Mouse (Mus musculus) neural tube, embryonic 12.5 days (tissue): ENCODE data around the gene Card6. TPM values are rescaled to one million over a fixed set of nuclear protein-coding genes. Genes with fewer than 3 reads are reported as not detected.
"Not testable (repeated sequence)": the region's sequence is repeated elsewhere in the genome, so short reads cannot be mapped to it uniquely, and the experiment has no call there.

Source experiments
- ATAC-seq: fragments of 200-750 bp; cut with Nextera tagmentation; 2 replicates; pipeline ENCODE4 v1.8.0; 2017; ENCODE audit warnings: low read depth, mild to moderate bottlenecking, moderate TSS enrichment, moderate library complexity; ENCODE audit not compliant: low FRiP score
- H3K27ac ChIP-seq: fragments of 300-500 bp; sonication (generic); 2 replicates; pipeline ENCODE4 v1.5.1; 2016
- H3K27me3 ChIP-seq: fragments of 300-500 bp; sonication (generic); replicated peaks from 2 replicates; pipeline ENCODE4 v1.6.1; 2016; ENCODE audit warnings: mild to moderate bottlenecking
- H3K36me3 ChIP-seq: fragments of 300-500 bp; sonication (generic); 2 replicates; pipeline ENCODE4 v1.6.1; 2016; ENCODE audit warnings: mild to moderate bottlenecking
- H3K4me1 ChIP-seq: fragments of 300-500 bp; sonication (generic); 2 replicates; pipeline ENCODE4 v1.6.1; 2016
- H3K4me2 ChIP-seq: fragments of 300-500 bp; sonication (generic); replicated peaks from 2 replicates; pipeline ENCODE4 v1.6.1; 2016; ENCODE audit warnings: mild to moderate bottlenecking
- H3K4me3 ChIP-seq: fragments of 300-500 bp; sonication (generic); 2 replicates; pipeline ENCODE4 v1.5.1; 2016
- H3K9ac ChIP-seq: fragments of 300-500 bp; sonication (generic); 2 replicates; pipeline ENCODE4 v1.6.1; 2016; ENCODE audit warnings: mild to moderate bottlenecking
- H3K9me3 ChIP-seq: fragments of 300-500 bp; sonication (generic); 2 replicates; pipeline ENCODE4 v1.6.1; 2016; ENCODE audit warnings: mild to moderate bottlenecking
- WGBS: fragments of 180-500 bp; shearing (Covaris S2); methylation state at CpG from one replicate; pipeline ENCODE4 v1.1.7; 2016; 5-methylcytosine and 5-hydroxymethylcytosine counted together
- polyA plus RNA-seq: library from polyadenylated mRNA; unstranded; fragments of >200 nt; fragmentation: Nextera tagmentation; extraction: Ambion mirVana; gene quantifications from 2 replicates; pipeline ENCODE4 v1.2.1, GENCODE M21; 2016

Card6 gene
- polyA plus RNA-seq, 1 experiment from 2014 or later, result 0.71 TPM

DNA sequence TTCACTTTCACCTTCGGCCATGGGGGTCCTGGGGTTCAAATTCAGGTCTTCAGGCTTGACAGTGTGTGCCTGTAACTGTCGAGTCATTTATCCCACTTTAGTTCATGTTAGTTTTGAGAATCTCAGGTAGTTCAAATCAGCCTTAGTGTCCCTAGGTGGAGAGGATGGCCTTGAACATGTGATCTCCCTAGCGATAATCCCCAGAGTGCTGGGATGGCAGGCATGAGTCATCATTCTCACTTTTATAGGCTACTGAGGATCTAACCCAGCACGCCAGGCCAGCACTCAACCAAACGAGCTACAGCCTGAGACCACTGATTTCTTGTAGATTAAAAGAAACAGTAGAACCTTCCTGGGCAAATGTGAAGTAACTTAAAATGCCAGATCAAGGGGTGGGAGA lies 33.7 kb upstream of the Card6 start:
- 67% methylated on average over 5 of the region's 5 CpGs for WGBS
- peaks cover 12% of the 10 kb centered on the region for H3K4me1 ChIP-seq
- H3K4me3 ChIP-seq, result no peak overlapping the region
- no peak overlapping the region for H3K4me2 ChIP-seq
- no peak for ATAC-seq
- H3K27me3 ChIP-seq, result no peaks in the 10 kb centered on the region
- no peaks in the 10 kb centered on the region for H3K9me3 ChIP-seq
- no peaks in the 10 kb centered on the region for H3K36me3 ChIP-seq
- H3K27ac ChIP-seq, result no peak overlapping the region
- no peak overlapping the region for H3K9ac ChIP-seq

DNA sequence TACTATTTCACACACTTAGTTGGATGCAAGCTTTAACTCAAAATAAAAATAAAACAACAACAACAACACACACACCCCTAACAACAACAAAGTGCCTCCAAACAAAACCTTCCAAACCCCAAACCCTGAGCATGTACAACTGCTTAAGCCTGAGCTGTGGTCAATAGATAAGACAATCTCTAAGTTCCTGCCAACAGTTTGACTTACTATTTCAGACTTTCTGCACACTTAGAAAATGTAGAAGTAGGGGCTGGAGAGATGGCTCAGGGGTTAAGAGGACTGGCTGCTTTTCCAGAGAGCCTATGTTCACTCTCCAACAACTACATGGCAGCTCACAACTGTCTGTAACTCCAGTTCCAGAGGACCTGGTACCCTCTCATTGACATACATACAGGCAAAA lies 32.0 kb upstream of the Card6 start:
- no peak overlapping the region for H3K27ac ChIP-seq
- peaks cover 10% of the 10 kb centered on the region for H3K4me1 ChIP-seq
- no peaks in the 10 kb centered on the region for H3K9me3 ChIP-seq
- no peak for ATAC-seq
- H3K4me3 ChIP-seq, result no peak overlapping the region
- no peaks in the 10 kb centered on the region for H3K27me3 ChIP-seq
- no peaks in the 10 kb centered on the region for H3K36me3 ChIP-seq
- no peak overlapping the region for H3K4me2 ChIP-seq
- H3K9ac ChIP-seq, result no peak overlapping the region

- WGBS, result 88% methylated on average over 7 of the region's 7 CpGs
- no peak for ATAC-seq
- H3K27ac ChIP-seq, result no peak overlapping the region
- no peaks in the 10 kb centered on the region for H3K36me3 ChIP-seq
- H3K9ac ChIP-seq, result no peak overlapping the region
- H3K4me2 ChIP-seq, result no peak overlapping the region
- no peaks in the 10 kb centered on the region for H3K27me3 ChIP-seq
- H3K9me3 ChIP-seq, result no peaks in the 10 kb centered on the region
- peaks cover 5% of the 10 kb centered on the region for H3K4me1 ChIP-seq
- H3K4me3 ChIP-seq, result no peak overlapping the region
Observed at GRCm38 (mm10) chr15:5139863-5140262, 31.5 kb upstream of the Card6 start.

DNA sequence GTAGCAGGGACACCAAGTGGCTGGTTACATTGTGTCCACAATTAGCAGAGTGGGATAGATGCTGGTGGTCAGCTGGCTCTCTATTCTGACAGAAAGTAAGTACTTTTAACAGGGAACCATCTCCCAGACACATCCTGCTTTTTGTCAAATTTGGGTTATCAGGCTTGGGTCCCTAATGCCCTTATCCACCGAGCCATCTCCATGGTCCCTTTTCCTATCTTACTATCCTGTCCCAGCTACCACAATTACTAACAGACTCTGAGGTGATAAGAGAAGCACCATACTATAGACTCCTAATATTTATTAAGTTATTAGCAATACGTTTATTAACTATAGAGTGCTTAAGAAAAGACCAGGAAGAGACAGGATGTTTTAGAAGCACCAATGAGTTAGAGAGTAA lies 31.0 kb upstream of the Card6 start:
- no peak overlapping the region for H3K4me2 ChIP-seq
- H3K27ac ChIP-seq, result no peak overlapping the region
- H3K27me3 ChIP-seq, result no peaks in the 10 kb centered on the region
- no peak overlapping the region for H3K9ac ChIP-seq
- ATAC-seq, result no peak
- no peak overlapping the region for H3K4me3 ChIP-seq
- H3K9me3 ChIP-seq, result no peaks in the 10 kb centered on the region
- H3K36me3 ChIP-seq, result no peaks in the 10 kb centered on the region
- H3K4me1 ChIP-seq, result 0 out of 2 replicates have a peak, but pooled peaks cover 1% of the 10 kb centered on the region
- WGBS, result 93% methylated on average over 2 of the region's 2 CpGs

DNA sequence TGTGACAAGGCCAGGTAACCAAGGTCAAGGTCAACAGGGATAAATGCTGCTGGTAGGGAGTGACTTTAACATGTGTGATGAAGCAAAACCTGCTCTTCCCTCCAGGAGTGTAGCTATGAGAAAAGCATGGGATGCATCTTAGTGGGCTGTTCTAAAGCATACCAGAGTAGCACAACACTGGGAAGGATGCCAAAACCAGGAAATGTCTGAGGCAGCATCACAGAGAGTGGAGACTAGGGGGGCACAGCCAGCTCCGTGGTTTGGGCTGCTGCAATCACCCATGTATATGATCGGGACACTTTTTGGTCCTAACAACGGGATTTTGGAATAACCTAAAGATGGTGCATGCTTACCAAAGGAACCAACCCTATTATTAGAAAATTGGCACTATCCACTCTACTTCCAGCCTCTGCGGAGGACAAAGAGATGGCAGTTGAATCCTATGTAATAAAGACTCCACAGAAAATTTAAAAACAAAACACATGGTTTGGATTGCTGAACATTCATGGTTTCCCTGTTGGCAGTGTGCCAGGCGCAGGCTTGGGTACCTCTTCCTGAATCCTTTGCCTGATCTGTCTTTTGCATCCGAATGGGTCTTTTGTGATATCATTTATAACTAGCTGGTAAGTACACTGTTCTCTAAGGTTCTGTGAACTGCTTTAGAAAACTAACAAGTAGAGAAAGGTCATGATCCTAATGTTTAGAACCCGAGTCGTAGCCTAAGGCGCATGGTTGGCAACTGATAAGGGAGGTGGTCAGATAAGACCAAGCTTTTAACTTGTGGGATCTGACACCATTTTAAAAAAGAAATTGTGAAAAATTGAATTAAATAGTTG lies 29.9 kb upstream of the Card6 start:
- no peaks in the 10 kb centered on the region for H3K27me3 ChIP-seq
- no peaks in the 10 kb centered on the region for H3K4me1 ChIP-seq
- H3K4me2 ChIP-seq, result no peak overlapping the region
- WGBS, result 85% methylated on average over 9 of the region's 9 CpGs
- ATAC-seq, result no peak
- H3K4me3 ChIP-seq, result no peak overlapping the region
- H3K27ac ChIP-seq, result no peak overlapping the region
- no peak overlapping the region for H3K9ac ChIP-seq
- no peaks in the 10 kb centered on the region for H3K9me3 ChIP-seq
- no peaks in the 10 kb centered on the region for H3K36me3 ChIP-seq

DNA sequence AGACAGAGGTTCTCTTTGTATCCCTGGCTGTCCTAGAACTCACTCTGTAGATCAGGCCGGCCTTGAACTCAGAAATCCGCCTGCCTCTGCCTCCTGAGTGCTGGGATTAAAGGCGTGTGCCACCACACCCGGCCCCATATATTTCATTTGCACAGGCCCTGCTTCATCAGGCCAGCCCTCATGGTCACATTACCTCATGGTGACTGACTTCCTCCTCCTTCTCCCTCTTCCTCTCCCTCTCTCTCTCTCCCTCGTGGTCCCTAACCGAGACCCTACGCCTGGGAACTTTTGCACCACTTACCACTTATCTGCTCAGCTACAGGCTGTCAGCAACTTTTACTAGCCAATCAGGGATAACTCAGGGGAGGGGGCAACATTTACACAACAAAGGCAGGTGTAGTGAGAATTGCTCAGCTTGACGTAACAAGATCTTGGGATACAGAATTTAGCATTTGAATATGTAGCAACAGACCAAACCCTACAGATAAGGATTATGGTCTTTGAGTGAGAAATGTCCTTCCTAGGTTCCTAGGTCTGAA lies 26.7 kb upstream of the Card6 start:
- H3K4me1 ChIP-seq, result no peaks in the 10 kb centered on the region

DNA sequence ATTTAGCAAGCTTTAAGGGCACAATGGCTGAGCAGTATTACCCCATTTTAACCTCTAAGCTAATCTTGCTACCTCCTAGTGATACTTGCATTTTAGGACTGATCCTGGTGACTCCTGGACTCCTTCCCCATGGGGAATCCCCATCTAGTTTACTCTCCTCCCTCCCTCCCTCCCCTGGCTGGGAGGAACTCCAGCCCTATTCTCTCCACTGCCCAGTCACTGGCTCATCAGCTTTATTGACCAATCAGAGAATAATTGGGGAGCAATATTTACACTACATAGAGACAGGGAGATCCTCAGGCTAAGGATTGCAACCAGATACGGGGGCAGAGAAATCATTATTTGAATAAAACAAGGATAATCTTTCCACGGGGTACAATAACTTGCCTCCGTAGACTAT lies 25.8 kb upstream of the Card6 start:
- H3K27ac ChIP-seq, result no peak overlapping the region
- 37% methylated on average over 3 of the region's 3 CpGs for whole genome bisulfite sequencing
- no peak overlapping the region for H3K4me2 ChIP-seq
- H3K9me3 ChIP-seq, result no peaks in the 10 kb centered on the region
- H3K27me3 ChIP-seq, result no peaks in the 10 kb centered on the region
- no peak for ATAC-seq
- H3K36me3 ChIP-seq, result no peaks in the 10 kb centered on the region
- H3K4me1 ChIP-seq, result no peaks in the 10 kb centered on the region
- no peak overlapping the region for H3K4me3 ChIP-seq
- H3K9ac ChIP-seq, result no peak overlapping the region

More for the DNA sequence above, 26.7 kb upstream of the Card6 start:
- Histone ChIP-seq H3K9me3 (no peaks in the 10 kb centered on the region), H3K9ac (no peak overlapping the region), H3K27me3 (no peaks in the 10 kb centered on the region), H3K4me2 (no peak overlapping the region), H3K4me3 (no peak overlapping the region), H3K27ac (no peak overlapping the region), H3K36me3 (no peaks in the 10 kb centered on the region)
- ATAC-seq, result no peak
- 85% methylated on average over 8 of the region's 8 CpGs for WGBS

- 46% methylated on average over 3 of the region's 3 CpGs for WGBS
- Histone ChIP-seq H3K9me3 (no peaks in the 10 kb centered on the region), H3K4me1 (no peaks in the 10 kb centered on the region), H3K27me3 (no peaks in the 10 kb centered on the region), H3K27ac (no peak overlapping the region), H3K9ac (no peak overlapping the region), H3K4me3 (no peak overlapping the region), H3K36me3 (no peaks in the 10 kb centered on the region), H3K4me2 (no peak overlapping the region)
- no peak for ATAC-seq
Observed at GRCm38 (mm10) chr15:5133301-5133700, 25.0 kb upstream of the Card6 start.

DNA sequence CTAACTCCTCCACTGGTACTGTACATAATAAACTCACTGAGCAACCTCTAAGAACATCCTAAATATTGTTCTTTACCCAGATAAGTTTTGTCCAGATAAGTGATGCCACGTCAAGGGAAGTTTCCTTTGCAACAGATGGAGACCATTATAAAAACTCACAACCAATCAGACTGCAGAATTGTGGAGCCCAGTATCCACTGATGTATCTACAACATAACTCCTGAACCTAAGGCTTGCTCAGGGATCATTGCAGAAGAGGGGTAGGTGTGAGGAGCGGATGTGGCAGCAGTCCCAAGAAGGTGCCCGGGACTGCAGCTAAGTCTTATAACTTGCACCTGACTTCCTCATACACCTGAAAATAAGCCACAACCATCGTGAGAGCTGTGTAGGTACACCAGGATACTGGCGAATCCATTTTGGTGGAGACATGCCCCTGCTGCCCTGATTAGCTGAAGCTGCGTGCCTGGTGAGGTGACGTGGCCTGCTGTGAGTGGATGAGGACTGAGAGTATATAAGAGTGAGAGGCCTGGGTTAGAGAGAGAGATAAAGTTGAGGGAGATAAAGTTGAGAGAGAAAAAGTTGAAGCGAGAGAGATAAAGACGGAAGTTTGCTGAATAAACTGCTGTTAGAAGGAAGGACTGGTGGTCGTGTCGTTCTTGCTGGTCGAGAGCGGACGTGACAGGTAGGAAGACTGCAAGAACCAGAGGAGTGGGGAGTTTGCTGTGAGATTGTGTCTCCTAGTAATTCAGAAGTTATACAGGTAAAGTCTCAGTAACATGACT lies 22.7 kb upstream of the Card6 start:
- 90% methylated on average over 14 of the region's 14 CpGs for WGBS
- not testable (repeated sequence) for H3K9ac ChIP-seq, H3K9me3 ChIP-seq, H3K4me3 ChIP-seq, H3K36me3 ChIP-seq, H3K4me1 ChIP-seq, ATAC-seq, H3K4me2 ChIP-seq, H3K27me3 ChIP-seq, H3K27ac ChIP-seq

DNA sequence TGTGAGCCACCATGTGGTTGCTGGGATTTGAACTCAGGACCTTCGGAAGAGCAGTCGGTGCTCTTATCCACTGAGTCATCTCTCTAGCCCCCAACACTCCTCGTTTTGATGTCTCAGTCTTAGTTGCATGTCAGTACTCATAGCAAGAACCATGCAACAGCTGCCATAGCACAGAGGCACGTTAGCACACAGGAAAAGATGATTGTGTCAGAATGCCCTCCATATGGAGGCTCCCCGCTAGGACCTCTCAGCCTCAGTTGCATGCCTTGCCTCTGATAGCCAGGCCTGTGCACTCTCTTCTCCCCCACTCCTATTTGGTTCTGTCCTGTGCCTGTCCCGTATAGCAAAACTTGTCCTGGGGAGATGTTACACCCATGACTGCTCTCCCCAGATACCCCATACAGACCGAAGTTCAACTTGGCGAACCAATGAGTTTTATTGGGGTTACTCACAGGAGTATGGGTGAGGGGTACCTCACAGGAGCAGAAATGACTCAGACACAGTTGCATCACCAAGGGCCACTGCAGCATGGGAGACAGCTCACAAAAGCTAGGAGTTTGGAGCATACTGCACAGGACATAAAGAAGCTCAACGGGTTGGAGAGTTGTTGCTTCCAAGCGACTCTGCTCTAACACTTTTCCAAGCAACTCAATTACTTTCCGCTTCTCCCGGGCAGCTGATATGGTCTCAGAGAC lies 20.9 kb upstream of the Card6 start:
- Histone ChIP-seq H3K27me3 (no peaks in the 10 kb centered on the region), H3K36me3 (peaks cover 8% of the 10 kb centered on the region), H3K27ac (no peak overlapping the region), H3K4me1 (no peaks in the 10 kb centered on the region), H3K9me3 (no peaks in the 10 kb centered on the region), H3K4me3 (no peak overlapping the region), H3K4me2 (no peak overlapping the region), H3K9ac (no peak overlapping the region)
- WGBS, result 92% methylated on average over 12 of the region's 12 CpGs
- ATAC-seq, result no peak

DNA sequence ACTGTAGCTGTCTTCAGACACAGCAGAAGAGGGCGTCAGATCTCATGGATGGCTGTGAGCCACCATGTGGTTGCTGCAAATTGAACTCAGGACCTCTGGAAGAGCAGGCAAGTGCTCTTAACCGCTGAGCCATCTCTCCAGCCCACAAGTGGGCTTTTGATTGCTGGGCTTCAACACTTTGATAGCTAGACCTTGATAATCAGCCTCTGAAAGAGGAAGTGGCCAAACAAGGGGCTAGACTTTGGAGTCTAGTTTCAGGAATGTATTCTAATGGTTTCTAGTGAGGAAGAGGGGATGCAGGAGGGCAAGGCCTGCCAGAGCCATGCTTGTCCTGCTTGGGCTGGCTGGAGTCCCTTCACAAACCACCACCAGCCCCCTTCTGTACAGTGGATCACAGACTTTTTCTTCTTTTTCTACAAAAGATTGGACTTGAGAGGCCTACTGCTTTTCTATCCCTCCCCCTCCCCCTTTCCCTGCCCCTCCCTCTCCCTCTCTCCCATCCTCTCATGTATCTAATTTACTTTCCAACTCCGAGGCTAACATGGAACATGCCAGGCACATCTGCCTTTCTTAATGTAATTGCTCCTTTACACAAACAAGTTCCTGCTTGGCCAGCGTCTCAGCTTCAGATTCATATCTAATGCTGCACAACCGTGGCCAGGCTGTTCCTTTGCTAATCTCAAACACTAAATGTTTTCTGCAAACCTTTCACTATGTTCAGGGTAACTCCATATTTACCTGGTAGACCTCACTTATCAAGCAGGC lies 20.0 kb upstream of the Card6 start:
- peaks cover 11% of the 10 kb centered on the region for H3K36me3 ChIP-seq
- no peak overlapping the region for H3K27ac ChIP-seq
- no peaks in the 10 kb centered on the region for H3K4me1 ChIP-seq
- no peak overlapping the region for H3K4me2 ChIP-seq
- no peaks in the 10 kb centered on the region for H3K9me3 ChIP-seq
- H3K4me3 ChIP-seq, result no peak overlapping the region
- H3K9ac ChIP-seq, result no peak overlapping the region
- no peaks in the 10 kb centered on the region for H3K27me3 ChIP-seq
- ATAC-seq, result no peak
- 84% methylated on average over 5 of the region's 5 CpGs for WGBS
